Mouse (Mus musculus) kidney, postnatal 14 days (tissue): Measurements from ENCODE around the gene Ehd1.

Experiments used
- DNase-seq: peaks from one replicate; pipeline ENCODE4 v3.0.0; 2022; ENCODE audit warnings: mixed read lengths

The Ehd1 gene

DNA sequence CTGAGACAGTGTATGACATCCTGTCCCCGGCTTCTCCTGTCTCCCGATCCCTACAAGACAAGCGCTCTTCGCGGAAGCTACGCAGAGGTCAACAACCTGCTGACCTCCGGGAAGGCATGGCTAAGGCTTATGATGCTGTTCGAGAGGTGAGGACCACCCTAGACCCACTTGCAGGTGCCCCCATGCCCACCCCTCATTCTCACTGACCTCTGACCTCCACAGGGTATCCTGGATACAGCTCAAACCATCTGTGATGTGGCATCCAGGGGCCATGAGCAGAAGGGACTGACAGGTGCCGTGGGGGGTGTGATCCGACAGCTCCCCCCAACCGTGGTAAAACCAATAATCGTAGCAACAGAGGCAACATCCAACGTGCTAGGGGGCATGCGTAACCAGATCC, 15.1 kb upstream of the Ehd1 start:
- no peak for DNase-seq

GRCm38 (mm10) chr19:6262222-6262621, 14.3 kb upstream of the Ehd1 start:
- peak; percentile 74 for DNase-seq

DNA sequence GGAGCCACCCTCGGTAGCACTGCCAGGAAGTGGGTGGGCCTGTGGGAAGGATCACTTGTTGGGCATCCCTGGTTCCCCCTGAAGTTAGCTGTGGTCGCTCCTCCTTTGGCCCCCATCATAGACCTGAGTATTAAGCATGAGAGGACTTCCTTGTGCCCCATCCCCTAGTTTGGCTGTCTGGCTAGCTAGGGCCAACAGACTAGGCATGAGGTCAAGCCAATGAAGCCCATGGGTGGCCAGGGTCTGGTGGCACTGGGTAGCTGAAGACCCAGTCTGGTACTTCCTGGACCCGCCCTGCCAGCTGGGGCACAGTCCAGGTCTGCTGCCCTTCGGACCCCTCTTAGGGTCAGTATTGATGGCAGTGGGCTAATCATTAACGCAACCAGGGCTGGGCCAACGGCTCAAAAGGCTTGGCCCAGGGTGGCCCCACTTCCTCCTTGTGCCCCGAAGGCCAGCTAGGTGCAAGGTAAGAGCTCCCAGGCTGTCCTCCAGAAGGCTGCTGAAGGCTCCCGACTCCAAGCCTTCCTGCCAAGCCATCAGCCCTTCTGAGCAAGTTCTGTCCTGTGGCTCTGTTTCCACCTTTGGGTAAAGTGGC, 13.6 kb upstream of the Ehd1 start:
- DNase-seq: peak; percentile 87

DNA sequence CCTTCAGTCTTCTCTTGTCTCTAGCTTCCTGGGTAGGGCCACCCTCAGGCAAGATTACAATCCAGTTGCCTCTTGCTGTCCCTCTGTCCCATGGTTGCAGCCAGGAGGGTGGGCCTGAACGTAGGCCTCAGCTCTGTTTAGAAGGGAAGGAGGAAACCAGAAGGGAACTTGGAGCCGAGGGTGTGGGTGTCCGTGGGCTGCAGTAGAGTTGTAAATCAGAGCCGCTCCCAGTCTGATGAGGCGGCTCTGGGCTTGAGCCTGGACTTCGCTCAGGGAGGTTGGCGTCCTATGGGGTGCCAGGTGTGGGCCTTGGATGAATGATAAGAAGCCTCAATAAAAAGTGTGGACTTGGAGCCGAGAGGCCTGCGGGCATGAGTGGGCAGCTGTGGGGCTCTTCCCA, 12.3 kb upstream of the Ehd1 start:
- DNase-seq: no peak

DNA sequence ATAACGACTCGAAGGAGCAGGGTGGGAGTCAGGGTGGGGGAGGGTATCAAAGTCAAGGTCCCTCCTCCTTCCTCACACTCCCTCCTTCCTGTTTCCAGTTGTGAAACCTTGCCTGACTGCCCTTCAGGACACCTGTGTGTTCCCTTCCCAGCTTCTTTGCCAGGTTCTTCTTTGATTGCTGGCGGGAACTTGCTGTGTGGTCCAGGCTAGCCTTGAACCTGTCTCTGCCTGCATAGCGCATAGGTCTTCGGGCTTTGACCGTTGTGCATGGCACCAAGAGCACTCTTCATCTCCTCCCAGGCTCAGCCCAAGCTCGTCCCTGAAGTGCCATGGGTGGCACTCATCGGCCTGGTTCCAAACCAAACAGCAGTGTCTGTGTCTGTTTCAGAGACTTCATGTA, 11.6 kb upstream of the Ehd1 start:
- no peak for DNase-seq

- DNase-seq: no peak
These were observed 10.8 kb upstream of the Ehd1 start for GRCm38 (mm10) chr19:6265727-6266182.

DNA sequence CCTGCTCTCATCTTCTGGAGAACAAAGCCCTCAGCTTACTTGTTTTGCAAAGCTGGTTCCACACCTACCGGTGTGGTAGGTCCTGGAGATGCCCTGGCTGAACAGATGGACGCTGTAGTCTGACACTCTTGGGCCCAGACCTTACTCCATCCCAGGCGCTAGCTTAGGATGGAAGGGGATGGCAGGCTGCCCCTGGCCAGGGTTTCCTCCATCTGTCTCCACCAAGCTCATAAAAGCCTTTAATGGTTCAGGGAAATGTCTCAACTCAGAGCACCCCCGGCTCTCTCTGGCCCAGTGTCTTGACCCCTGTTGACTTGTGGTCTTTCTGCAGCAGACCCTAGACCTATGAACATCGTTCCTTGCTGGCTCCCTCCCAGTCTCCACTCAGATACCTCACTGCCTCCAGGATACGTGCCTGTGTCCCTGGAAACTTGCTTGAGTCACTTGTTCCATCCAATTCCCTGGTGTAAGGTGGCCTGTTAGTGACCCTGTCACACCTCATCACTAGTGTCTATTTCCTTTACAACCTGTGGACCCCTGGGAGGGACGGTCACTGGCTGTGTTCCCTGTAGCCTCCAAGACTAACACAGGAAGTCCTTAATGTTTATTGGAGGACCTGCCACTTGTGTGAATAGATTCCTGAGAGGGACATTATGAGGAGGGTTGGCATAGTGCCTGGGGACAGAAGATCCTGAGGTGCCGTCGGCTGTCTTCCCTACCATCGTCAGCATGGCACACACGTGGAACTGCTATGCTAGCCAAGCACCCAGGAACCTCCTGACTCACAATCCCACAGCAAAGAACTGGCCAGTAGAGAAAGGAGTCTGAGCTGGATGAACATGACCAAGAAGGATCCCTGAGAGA, 9.0 kb upstream of the Ehd1 start:
- no peak for DNase-seq

DNA sequence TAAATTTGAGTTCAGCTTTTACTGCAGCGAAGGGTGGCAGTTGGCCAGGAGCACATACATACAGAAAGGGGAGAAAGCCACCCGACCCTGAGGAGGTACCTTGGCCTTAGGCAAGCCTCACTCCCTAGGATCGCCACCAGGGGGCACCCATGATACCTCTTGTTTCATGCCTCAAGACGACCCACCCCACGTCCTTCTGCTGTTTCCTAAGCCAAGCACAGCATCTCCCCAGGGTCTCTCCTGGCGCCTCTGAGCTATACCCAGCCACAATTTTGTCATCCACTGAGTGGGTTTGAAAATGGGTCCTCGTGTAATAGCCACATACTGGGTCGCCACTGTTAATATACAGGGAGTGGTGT, 8.4 kb upstream of the Ehd1 start:
- DNase-seq: peak; percentile 91

DNA sequence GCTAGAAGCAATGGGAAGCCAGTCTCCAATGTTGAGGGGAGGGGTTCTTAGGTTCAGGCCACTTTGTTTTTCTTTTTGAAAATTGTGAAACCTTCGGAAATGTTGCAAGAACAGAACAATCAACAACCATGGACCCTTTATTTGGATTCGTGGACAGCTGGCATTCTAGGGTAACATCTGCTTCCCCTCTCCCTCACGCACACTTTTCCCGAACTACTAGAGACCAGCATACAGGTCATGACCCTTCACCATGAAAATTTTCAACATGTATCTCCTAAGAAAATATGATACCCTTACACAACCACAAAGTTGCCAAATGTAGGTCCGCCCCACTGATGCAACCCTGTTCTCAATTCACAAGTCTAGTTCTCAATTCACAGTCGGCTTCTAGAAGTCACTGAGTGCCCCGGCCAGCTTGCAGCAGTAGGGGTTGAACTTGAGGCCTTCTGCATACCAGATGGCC, 7.8 kb upstream of the Ehd1 start:
- no peak for DNase-seq

GRCm38 (mm10) chr19:6269798-6270475, 6.6 kb upstream of the Ehd1 start:
- DNase-seq: no peak

DNA sequence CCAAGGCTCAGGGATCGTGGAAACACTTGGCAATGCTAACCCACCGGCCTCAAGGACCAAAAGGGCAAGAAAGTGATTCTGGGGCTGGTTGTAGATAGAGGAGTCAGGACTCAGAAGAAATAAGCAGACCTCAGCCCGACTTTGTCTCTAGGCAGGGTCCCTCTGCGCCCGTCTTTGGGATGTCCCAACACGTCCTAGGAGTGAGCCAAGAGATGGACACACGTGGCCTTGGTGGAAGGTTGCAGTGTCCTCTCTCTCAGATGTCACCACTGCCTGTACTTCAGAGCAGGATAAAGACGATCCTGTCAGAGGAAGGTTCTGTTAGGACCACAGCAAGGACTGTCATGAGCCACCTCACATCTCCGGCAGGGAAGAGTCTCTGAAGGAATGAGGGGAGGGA, 5.9 kb upstream of the Ehd1 start:
- no peak for DNase-seq

DNA sequence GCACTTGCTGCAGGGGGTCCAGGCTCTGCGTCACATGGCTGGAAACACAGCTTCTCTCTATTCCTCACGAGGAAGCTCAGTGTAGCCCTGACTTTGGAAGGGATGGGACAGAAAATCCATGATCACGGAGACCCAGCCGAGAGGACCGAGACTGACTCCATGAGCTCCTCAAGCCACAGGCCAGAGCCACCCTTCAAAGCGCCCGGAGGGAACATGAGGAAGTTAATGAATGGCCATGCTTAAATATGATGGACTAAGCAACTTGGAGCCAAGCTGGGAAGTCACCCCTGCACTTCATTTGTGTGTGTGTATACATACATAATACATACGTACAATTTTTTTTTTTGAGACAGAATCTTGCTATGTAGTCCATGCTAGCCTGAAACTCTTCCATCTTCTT, 5.3 kb upstream of the Ehd1 start:
- peak; percentile 57 for DNase-seq

- peak; percentile 74 for DNase-seq
These were observed 4.5 kb upstream of the Ehd1 start for GRCm38 (mm10) chr19:6272053-6272452.

- DNase-seq: no peak
These were observed 3.8 kb upstream of the Ehd1 start for GRCm38 (mm10) chr19:6272738-6273137.

- DNase-seq: no peak
These were observed 2.9 kb upstream of the Ehd1 start for GRCm38 (mm10) chr19:6273592-6273991.

- DNase-seq: no peak
These were observed 2.4 kb upstream of the Ehd1 start for GRCm38 (mm10) chr19:6273998-6274608.

GRCm38 (mm10) chr19:6275740-6276389, 660 bp upstream of the Ehd1 start:
- DNase-seq: no peak

DNA sequence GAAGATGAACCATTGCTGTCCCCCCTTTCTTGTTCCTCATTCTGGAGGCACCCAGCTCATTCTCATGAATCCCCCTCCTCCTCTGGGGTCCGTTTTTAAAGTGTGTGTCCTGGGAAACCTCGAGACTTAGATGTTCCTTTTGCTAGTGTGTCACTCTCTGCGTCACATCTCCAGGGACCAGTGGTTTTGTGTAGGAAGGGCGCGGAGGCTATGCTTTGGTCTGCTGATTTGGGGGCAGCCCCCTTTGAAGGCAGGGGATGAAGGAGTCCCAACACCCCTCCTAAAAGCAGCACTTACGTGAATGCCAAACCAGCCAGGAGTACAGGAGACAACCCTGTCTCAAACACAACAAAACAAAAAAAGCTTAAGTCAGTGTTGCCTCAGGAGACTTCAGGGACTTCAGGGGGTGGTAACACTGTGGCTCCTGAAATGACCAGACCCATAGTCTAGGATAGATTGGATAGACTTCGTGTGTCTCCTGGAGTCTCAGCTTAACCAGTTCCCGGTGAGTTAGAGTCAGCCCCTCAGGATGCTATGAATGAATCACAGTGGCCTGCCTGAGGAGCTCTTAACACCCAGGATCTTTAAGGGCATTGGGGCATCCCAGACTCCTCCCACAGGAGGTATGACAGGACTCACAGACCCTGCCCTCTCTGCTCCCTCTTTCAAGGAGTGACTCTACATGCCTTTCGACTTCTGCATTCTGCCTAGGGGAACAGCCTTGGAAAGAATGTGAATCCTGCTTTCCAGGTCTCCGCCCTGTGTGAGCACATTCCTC, 1.3 kb downstream of the Ehd1 start:
- peak; percentile 88 for DNase-seq

DNA sequence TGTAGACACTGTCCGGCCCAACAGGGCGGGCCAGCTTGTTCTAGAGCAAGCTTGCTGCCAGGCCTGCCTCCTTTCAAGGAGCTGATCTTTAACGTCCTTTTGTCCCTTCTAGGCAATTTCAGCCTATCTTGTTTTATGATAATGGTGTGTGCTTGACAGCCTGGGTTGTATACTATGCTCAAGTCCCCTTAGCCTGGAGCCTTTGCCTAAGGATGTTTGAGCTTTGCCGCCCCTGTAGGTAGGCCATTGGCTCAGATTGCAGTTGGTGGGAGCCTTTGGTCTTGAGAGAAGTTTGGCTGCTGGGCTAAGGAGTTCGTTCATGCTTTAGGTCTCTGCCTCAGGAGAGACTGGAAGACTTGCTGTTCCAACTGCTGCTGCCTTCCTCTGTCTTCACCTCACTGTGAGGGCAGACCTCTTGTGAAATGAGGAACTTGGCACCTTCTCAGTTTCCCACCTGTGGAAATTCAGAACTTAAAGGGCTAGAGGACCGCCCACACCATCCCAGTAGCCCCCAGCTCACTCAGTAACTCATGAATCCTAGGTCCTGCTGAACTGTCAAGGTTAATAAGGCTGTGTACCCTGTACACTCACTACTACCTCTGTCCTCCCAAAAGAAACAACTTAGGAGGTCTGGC, 2.0 kb downstream of the Ehd1 start:
- no peak for DNase-seq

DNA sequence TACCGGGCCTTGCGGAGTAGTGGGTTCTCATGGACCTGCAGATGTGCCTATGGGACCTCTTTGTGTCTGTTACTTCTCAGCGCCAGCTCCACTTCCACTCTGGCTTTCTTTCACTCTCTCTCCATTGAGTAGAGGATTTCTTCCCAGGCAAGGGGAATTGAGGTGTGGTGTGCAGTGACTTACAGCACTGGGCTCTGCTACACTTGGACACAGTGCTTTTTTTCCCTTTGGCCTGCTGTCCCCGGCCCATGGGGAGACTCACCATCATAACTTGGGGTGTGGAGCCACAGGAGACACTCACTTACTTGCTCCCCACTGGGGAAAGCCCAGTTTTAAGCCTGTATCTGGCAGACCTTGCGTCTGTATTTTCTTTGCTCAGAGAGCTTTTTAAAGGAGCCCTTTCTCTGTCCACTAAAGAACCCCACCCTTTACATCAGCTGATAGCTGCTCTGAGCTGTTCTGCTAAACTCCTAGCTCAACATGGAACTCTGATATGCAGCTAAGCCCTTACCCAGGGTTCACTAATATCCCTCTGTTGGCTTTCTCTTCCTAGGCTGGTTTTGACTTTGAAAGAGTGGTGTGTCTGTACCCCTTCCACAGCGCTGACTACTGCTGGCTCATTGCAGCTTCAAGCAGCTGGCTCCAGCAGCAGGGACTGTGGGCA, 3.1 kb downstream of the Ehd1 start:
- DNase-seq: no peak

DNA sequence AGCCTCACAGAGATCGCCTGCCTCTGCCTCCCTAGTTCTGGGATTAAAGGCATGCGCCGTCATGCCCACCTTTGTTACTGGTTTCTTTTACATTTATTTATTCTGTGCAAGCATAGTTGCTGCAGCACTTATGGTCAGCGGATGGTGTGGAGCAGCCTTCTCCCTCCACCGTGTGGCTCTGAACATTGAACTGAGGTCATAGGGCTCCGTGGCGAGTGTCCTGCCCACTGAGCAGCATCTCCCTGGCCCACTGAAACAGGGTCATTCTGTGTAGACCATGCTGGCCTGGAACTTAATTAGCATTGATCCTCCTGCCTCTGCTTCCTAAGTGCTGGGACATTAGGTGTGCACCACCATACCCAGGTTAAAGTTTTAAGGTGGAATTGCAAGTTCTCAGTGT, 4.0 kb downstream of the Ehd1 start:
- DNase-seq: no peak
